Mouse (Mus musculus) megakaryocyte, embryonic 14.5 days (primary cell): Measurements from ENCODE around the gene Trim2. TPM values are rescaled to one million over a fixed set of nuclear protein-coding genes. Genes with fewer than 3 reads are reported as not detected.
A peak's percentile ranks its signal among the peaks of the same experiment; 100 is the strongest.

Experiments
- H3K27me3 ChIP-seq: replicated peaks from 2 replicates; pipeline ENCODE3; 2012; ENCODE audit warnings: inconsistent platforms
- H3K36me3 ChIP-seq: replicated peaks from 2 replicates; pipeline ENCODE3; 2012; ENCODE audit warnings: low read length, inconsistent platforms, mixed read lengths
- H3K4me1 ChIP-seq: 2 replicates; pipeline ENCODE4 v1.6.1; 2012; ENCODE audit warnings: inconsistent platforms
- H3K4me3 ChIP-seq: replicated peaks from 2 replicates; pipeline ENCODE3; 2012; ENCODE audit warnings: moderate library complexity, mild to moderate bottlenecking, inconsistent platforms
- H3K9me3 ChIP-seq: 2 replicates; pipeline ENCODE4 v1.6.1; 2012; ENCODE audit warnings: inconsistent platforms
- FLI1 ChIP-seq: IDR thresholded peaks from 2 replicates; pipeline ENCODE4 v1.6.1; 2012; ENCODE audit warnings: low read length, inconsistent platforms, mixed read lengths
- GATA1 ChIP-seq: IDR thresholded peaks from 3 replicates; pipeline ENCODE4 v1.6.1; 2012; ENCODE audit warnings: mixed read lengths, low read length, inconsistent platforms, borderline replicate concordance
- polyA plus RNA-seq: library from polyadenylated mRNA; stranded (reverse); fragments of >175 nt; gene quantifications from 2 replicates; pipeline ENCODE4 v1.2.3, GENCODE M21; 2012; ENCODE audit warnings: low replicate concordance; ENCODE audit not compliant: insufficient read depth

Gene Trim2
- polyA plus RNA-seq, 1 experiment, result not detected

DNA sequence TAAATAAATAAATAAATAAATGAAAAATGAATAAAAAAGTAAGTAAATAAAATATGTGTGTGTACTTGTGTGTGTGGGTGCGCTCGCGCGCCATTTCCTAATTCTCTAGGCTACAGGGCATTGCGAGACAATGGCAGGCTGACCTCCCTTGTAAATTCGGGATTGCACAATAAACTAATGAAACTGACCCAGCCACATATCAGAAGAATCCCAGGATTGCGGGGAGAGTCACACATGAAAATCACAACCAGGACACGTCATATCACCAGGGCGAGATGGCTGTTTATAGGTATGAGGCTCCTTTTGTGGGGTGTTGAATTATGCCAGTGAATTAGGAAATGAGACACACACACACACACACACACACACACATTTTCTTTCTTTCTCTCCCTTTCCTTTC, 107.2 kb downstream of the Trim2 start:
- no peak overlapping the region for H3K4me3 ChIP-seq
- no peaks in the 10 kb centered on the region for H3K36me3 ChIP-seq
- TF ChIP-seq FLI1 (no peak), GATA1 (no peak)
- peaks cover 10% of the 10 kb centered on the region for H3K9me3 ChIP-seq
- H3K27me3 ChIP-seq, result peaks cover 19% of the 10 kb centered on the region
- no peaks in the 10 kb centered on the region for H3K4me1 ChIP-seq

DNA sequence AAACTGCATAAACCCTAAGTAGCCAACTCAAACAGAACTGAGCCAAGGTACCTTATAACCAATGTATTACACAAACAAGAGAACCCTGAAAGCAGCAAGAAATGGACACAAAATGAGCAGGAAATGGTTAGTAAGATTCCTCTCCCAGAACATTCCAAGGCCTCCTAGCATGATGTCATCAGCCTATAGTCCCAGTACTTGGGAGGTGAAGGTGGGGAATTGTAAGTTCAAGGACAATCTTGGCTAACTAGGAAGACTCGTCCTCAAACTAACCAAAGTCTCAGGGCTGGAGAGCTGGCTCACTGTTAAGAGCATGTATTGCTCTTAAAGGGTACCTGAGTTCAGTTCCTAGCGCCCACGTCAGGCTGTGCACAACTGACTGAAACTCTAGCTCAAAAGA, 108.4 kb downstream of the Trim2 start:
- Histone ChIP-seq H3K36me3 (no peaks in the 10 kb centered on the region), H3K4me3 (no peak overlapping the region), H3K9me3 (peaks cover 10% of the 10 kb centered on the region), H3K27me3 (peaks cover 24% of the 10 kb centered on the region), H3K4me1 (no peaks in the 10 kb centered on the region)
- TF ChIP-seq FLI1 (no peak), GATA1 (no peak)

DNA sequence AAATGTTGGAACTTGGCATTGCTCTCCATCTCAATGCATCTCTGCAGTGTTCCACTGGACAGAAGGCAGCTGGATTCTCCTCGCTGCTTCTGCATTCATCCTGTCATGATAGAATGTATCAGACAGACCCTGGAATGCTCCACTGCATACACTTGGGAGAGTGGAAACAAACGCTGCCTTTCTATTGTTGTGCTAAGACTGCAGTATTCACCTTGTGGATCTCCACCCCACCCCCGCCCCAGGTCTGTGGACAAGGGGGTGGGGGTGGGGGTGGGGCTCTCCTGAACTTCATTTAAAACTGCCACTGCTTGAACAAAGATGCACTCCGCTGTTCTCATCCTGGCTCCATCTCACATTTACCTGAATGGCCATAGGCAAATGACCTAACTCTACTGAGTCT, 112.8 kb downstream of the Trim2 start:
- peaks cover 19% of the 10 kb centered on the region for H3K4me1 ChIP-seq
- peaks cover 25% of the 10 kb centered on the region for H3K9me3 ChIP-seq
- no peak overlapping the region for H3K4me3 ChIP-seq
- H3K27me3 ChIP-seq, result peaks cover 54% of the 10 kb centered on the region
- TF ChIP-seq GATA1 (no peak), FLI1 (no peak)
- H3K36me3 ChIP-seq, result no peaks in the 10 kb centered on the region

DNA sequence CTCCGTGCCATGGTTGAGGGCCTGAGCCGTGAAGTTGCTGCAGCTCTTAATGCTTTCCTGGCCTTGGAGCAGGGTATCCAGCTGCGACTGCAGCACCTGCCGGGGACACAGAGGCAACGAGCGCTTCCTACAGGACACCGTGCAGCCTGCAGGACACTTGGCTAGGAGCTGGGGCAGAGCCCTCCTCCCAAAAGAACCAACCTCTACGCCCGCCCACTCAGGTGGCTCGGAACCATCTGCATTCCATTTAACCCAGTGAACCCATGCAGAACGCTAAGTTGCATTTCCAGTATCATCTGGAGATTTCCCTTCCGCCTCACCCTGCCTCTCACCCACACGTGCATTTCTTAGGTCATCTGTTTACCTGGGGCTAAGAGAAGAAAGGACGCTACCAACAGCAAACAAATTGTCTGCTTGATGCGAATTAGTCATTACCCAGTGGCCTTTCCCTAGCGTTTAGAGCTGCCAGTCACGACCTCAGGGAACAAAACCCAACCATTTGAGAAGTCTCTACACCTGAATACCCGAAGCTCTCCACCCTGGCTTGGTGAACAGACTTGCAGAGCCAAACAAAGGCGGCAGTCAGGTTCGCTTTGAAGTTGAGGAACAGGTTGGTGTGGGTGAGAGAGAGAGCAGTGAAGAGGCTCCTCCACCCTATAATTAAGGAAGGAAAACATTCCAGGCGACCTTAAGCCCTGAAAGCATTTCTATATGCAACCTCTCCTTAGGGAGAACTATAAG, 115.4 kb downstream of the Trim2 start:
- Histone ChIP-seq H3K4me1 (peaks cover 19% of the 10 kb centered on the region), H3K9me3 (peaks cover 21% of the 10 kb centered on the region), H3K36me3 (no peaks in the 10 kb centered on the region), H3K4me3 (peak overlapping the region; percentile 86), H3K27me3 (peaks cover 68% of the 10 kb centered on the region)
- TF ChIP-seq FLI1 (no peak), GATA1 (no peak)

DNA sequence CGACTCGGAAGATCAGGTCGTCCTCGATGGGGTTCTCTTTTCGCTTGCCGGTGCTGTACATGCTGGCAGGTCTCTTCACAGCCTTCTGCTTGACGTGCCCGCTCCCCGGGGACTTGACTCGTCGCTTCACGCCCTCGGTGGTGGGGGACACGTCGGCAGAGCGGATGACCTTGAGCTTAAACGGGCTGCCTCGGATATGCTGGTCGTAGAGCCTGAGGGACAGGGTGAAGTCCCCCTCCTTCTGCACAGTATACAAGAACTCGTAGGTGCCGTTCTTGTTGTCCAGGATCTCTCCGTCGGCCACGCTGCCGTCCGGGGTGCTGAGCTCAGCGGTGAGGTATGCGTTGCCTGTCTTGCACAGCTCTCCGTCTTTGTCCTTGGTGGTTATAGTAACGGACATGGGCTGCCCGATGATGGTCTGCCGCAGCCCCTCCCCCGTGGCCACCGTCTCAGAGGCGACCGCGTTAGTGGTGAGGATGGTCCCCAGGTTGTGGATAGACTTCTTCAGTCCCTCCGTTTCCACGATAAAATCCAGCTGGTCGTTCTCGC, 116.1 kb downstream of the Trim2 start:
- Histone ChIP-seq H3K36me3 (no peaks in the 10 kb centered on the region), H3K4me3 (peak overlapping the region; percentile 86), H3K4me1 (peaks cover 19% of the 10 kb centered on the region), H3K27me3 (peaks cover 67% of the 10 kb centered on the region), H3K9me3 (peaks cover 15% of the 10 kb centered on the region)
- no peak for TF ChIP-seq FLI1
- no peak for TF ChIP-seq GATA1

DNA sequence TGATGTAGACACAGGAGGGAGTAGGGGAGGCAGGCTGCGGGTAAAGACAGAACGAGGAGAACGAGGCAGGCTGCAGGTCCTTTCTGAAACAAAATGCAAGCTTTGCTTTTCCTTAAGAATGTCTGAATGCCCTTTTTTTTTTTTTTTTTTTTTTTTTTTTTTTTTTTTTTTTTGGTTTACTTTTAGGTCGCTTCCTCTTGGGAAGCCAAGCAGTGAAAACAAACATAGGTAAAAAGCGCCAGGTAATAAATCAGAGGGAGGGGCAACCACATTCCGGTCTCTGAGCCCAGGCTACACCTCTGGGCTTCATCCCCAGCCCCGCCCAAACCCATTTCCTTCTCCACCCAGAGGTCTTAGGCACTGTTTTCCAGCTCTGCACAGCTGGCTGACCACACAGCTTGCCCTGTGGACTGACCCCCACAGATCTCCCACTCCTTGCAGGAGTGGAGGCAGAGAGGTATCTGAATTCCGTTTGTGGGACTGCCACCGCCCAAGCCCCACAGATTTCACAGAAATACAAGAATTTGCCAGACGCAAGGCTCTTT, 117.0 kb downstream of the Trim2 start:
- H3K9me3 ChIP-seq, result peaks cover 19% of the 10 kb centered on the region
- peaks cover 19% of the 10 kb centered on the region for H3K4me1 ChIP-seq
- no peak for TF ChIP-seq GATA1
- no peak for TF ChIP-seq FLI1
- peak overlapping the region; percentile 18 for H3K4me3 ChIP-seq
- peaks cover 70% of the 10 kb centered on the region for H3K27me3 ChIP-seq
- H3K36me3 ChIP-seq, result no peaks in the 10 kb centered on the region

DNA sequence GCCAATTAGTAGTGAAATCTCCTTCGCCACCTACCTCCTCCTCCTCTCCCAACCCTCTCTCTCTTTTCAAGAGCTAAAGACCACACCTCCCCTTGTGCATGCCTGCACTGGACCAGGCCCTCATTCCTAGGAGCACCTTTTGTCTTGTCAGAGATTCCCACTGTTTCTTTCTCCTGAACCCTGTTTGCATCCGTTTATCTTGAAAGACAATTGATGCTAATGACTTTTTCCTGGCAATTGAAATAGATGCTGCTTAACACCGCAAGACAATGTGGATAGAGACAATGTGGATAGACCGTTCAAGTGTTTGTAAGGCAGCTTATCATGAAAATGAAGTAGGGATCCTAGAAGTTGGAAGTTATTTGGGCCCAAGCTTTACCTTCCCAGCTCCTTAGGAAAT, 125.0 kb downstream of the Trim2 start:
- no peak for TF ChIP-seq FLI1
- TF ChIP-seq GATA1, result no peak
- Histone ChIP-seq H3K9me3 (peaks cover 12% of the 10 kb centered on the region), H3K4me3 (no peak overlapping the region), H3K27me3 (peaks cover 31% of the 10 kb centered on the region), H3K36me3 (no peaks in the 10 kb centered on the region), H3K4me1 (no peaks in the 10 kb centered on the region)

DNA sequence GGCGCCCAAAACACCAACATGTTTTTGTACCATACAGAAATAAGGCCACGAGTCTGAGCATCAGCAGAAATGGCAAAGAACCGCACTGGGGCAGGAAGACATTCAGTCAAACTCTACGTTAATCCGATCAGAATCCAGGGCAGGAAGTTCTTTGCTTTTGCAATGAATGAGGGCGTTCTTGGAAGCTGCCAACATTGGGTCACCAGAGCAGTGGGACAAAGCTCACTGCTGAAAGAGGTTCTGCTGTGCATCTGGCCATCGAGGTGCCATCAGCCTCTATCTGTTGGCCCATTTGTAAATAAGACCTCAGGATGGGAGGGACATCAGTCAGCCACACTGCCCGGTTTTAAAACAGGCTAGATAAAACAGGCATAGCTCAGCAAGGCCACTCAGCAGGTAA, 125.6 kb downstream of the Trim2 start:
- TF ChIP-seq FLI1, result no peak
- TF ChIP-seq GATA1, result no peak
- Histone ChIP-seq H3K36me3 (no peaks in the 10 kb centered on the region), H3K4me1 (no peaks in the 10 kb centered on the region)

DNA sequence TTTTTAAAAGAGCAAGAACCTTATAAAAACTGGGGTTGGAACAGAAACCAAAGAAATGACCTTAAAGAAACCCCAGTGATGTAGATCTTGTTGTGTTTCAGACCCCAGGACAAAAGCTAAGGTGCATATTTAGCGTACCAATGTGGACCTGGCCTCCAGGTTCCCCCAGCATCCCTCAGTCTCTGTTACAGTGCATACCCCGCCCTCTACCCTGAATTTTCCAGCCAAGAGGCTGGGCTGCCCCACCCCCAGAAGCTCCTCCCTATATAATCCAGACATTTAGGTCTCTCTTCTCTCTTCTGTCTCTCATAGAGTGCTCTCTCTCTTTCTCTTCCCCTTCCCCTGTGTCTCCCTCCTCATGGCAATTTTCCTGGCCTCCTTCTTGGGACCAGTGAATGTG, 126.4 kb downstream of the Trim2 start:
- Histone ChIP-seq H3K9me3 (peaks cover 12% of the 10 kb centered on the region), H3K4me1 (no peaks in the 10 kb centered on the region), H3K36me3 (no peaks in the 10 kb centered on the region), H3K4me3 (no peak overlapping the region), H3K27me3 (peaks cover 21% of the 10 kb centered on the region)
- TF ChIP-seq FLI1, result no peak
- TF ChIP-seq GATA1, result no peak

More for the DNA sequence above, 125.6 kb downstream of the Trim2 start:
- peaks cover 12% of the 10 kb centered on the region for H3K9me3 ChIP-seq
- no peak overlapping the region for H3K4me3 ChIP-seq
- peaks cover 25% of the 10 kb centered on the region for H3K27me3 ChIP-seq

DNA sequence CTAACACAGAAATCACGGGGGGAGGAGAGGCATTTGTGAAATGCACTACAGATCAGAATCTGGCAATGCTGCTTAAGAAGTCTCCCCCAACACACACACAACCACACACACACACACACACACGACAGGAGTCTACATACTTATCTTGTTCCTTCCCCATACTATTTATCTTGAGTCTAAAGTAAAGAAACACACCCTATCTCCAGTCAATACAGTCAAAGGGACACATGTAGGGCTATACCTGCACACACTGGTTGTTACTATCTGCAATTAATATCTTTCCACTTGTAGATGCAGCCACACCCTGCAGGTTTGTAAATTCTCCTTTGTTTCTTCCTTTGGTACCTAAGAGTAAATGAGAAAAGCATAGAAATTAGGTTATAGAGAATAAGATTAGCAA, 128.8 kb downstream of the Trim2 start:
- Histone ChIP-seq H3K9me3 (no peaks in the 10 kb centered on the region), H3K36me3 (no peaks in the 10 kb centered on the region), H3K27me3 (peaks cover 13% of the 10 kb centered on the region), H3K4me1 (no peaks in the 10 kb centered on the region), H3K4me3 (no peak overlapping the region)
- no peak for TF ChIP-seq FLI1
- no peak for TF ChIP-seq GATA1
